Mouse (Mus musculus) liver, embryonic 15.5 days (tissue): ENCODE results near the gene Agxt. TPM values are rescaled to one million over a fixed set of nuclear protein-coding genes. Genes with fewer than 3 reads are reported as not detected.

Experiments used
- polyA plus RNA-seq: library from polyadenylated mRNA; unstranded; fragments of >200 nt; fragmentation: Nextera tagmentation; extraction: Ambion mirVana; gene quantifications from 2 replicates; pipeline ENCODE4 v1.2.1, GENCODE M21; 2015

Agxt gene
- polyA plus RNA-seq, 1 experiment from 2014 or later, result 12.3 TPM

Other genes with a start within 250 kb of the Agxt start
- gene Ankmy1, start 232.3 kb upstream of the Agxt start, polyA plus RNA-seq, result 0.02 TPM in 1 of 2 replicates, not detected in the other
- 7.4 and 8.0 TPM in 2 replicates for gene Dusp28, start 228.3 kb upstream of the Agxt start, polyA plus RNA-seq
- gene Rnpepl1, start 224.5 kb upstream of the Agxt start, polyA plus RNA-seq, result 15.6 and 19.8 TPM in 2 replicates
- 15.7 and 17.5 TPM in 2 replicates for gene Capn10, start 200.9 kb upstream of the Agxt start, polyA plus RNA-seq
- 0.68 and 0.69 TPM in 2 replicates for gene Gpr35, start 184.4 kb upstream of the Agxt start, polyA plus RNA-seq
- not detected in 2 replicates for gene Aqp12, start 128.9 kb upstream of the Agxt start, polyA plus RNA-seq
- gene Kif1a, start 33.3 kb upstream of the Agxt start, polyA plus RNA-seq, result 0.24 TPM in 2 replicates
- 0.13 and 0.38 TPM in 2 replicates for gene 2310007B03Rik, start 25.7 kb downstream of the Agxt start, polyA plus RNA-seq
- 0.03 TPM in 1 of 2 replicates, not detected in the other for gene Crocc2, start 33.5 kb downstream of the Agxt start, polyA plus RNA-seq
- 0.21 and 0.30 TPM in 2 replicates for gene Sned1, start 100.6 kb downstream of the Agxt start, polyA plus RNA-seq
- gene Mterf4, start 170.7 kb downstream of the Agxt start, polyA plus RNA-seq, result 9.9 and 10.2 TPM in 2 replicates
- gene Ppp1r7, start 207.6 kb downstream of the Agxt start, polyA plus RNA-seq, result 26.0 and 31.4 TPM in 2 replicates
- gene Pask, start 208.2 kb downstream of the Agxt start, polyA plus RNA-seq, result 5.4 and 6.0 TPM in 2 replicates
- gene Ano7, start 238.7 kb downstream of the Agxt start, polyA plus RNA-seq, result 0.08 TPM in 1 of 2 replicates, not detected in the other